In genomic region chr2:156486086-156486751, GRCm38 (mm10) we compare ENCODE assay signal across 9 mouse cellular contexts.
"Had no signal": no experiment of that assay in that cellular context is flagged by ENCODE, and none has a peak within 500 bp of the region (broad histone marks: within the 10 kb centered on the region; RNA-seq: fewer than 3 reads in every experiment).

No protein-coding gene starts in this region.

- DNase-seq: kidney, adult 8-10 months; kidney, postnatal 36 days; lung, adult 18-20 months; lung, postnatal 36 days; midbrain, embryonic 14.5 days; retina, postnatal 1 day; right cerebral cortex, postnatal 14 days; thymus, adult 2 months; thymus, postnatal 25 days had no signal
